Mouse (Mus musculus) ovary, postnatal 36 days (tissue): ENCODE results near the gene Lair1.
"Not testable (repeated sequence)": the region's sequence is repeated elsewhere in the genome, so short reads cannot be mapped to it uniquely, and the experiment has no call there.

ENCODE experiments used
- DNase-seq: peaks from one replicate; pipeline ENCODE4 v3.0.0; 2022; ENCODE audit warnings: low spot score, mixed read lengths

Gene Lair1

DNA sequence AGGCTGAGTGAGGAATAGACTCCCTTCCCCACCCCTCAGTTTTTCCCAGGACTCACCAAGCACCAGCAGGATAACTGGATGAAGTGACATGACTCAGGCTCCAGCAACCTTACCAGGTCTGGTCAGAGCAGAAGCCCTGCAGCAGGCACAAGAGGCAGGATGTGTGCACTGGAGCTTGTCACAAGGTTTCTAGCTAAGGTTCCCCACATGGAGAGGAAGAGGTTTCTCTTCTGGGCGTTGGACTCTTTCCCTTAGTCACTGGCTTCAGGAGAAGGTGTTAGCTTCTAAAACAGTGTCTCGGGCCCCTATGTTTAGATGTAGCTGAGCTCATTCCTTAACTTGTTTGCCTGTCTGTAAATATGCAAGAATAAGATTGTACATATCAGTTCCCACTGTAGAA is at the start of gene Lair1:
Gene Lair1, minus strand, starts transcription at position 192 of the 400 bp plus-strand sequence.
- no peak for DNase-seq

DNA sequence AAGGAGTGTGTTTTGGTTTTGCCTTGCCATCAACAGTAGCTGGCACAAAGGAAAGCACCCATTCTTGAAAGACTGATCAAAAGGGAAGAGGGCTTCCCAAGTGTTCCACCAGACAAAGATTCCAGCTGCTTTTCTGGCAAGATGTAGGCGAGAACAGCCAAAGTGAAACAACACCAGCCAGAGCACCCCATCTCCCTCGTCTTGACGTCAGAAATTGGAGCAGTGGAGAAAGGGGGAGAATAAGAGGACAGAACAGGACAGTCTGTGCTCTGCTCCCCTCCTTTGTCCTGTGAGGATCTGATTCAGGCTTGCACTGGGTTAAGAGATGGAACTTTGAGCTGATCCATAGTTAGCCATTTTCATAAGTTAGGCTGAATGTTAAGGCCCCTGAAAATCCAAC is 48.8 kb upstream of the Lair1 start:
- no peak for DNase-seq

DNA sequence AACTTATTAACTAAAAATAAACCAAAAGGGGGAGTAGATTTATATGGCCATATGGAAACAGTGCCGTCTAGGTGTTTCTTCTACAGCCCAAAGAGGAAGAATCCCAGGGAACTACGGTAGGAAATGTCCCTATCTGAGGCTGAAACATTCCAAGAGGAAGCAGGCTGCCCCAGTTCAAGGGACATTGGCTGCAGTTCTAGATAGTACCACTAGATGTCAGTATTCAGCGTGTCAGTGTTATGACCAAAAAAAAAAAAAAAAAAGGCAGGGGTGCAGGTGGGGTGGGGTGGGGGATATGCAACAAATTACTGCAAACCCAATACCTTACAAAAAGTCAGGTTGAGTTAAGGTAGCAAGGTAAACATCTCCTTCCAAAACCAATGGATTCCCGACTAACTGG is 40.4 kb upstream of the Lair1 start:
- no peak for DNase-seq

DNA sequence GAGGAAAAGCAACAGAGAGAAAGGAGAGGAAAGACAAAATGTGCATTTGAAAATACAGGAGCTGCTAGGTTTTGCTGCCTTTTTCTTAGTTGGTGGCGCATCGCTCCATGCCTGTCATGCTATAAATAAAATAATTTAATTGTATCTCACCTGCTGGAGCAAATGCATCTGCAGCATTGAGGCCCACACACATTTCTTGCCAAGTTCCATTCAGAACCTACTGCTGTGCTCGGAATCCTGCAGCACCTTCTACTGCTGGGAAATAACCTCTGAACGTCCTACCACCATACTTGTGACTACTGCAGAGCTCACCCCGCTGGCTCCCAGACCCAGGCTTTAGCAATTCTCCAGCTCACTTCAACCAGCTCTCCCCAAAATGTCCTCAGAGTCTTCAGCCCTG is 38.1 kb upstream of the Lair1 start:
- no peak for DNase-seq

DNA sequence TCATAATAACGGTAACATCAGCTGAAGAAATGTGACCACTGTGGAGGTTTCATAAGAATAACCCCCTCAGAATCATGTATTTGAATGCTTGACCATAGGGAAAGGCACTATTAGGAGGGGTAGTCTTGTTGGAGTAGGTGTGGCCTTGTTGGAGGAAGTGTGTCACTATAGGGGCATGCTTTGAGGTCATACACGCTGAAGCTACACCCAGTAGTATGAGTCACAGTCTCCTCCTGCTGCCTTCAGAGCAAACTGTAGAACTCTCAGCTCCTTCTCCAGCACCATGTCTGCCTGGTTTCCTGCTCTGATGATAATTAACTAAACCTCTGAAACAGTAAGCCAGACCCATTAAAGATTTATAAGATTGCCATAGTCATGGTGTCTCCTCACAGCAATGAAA is 35.8 kb upstream of the Lair1 start:
- DNase-seq: no peak

DNA sequence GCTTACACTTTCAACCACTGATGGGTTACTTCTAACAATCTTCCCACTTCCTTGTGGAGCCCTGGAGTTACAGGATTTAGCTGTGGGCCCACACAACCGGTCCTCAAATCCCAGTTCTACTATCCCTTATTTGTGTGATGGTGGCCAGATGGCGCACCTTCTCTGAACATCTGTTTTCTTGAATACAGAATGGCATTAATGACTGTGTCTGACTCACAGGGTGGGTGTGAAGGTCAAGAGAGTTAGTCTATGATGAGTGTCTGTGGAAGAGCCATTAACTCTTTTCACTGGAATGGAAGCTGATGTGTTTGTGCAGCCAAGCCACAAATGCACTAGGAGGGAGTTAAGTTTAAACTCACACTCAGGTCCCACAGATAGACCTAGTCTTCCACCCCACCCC is 35.3 kb upstream of the Lair1 start:
- DNase-seq: no peak

DNA sequence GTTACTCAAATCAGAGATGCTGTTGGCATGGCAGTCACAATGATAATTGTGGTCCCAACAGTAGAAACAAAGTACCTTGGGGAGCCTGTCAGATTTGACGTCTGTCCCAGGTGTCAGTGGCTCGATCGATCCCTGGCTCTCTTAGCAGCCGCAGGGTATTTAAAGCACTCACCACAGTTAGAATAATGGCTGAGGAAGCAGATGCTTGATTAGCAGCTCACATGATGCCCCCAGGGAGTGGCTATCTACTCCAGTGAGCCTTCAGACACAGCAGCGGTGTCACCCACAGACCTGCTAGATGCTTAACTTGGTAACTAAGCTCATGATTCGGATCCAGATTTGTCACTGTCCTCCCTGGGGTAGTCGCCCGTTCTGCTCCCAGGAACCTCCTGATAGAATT is 28.2 kb upstream of the Lair1 start:
- DNase-seq: no peak

DNA sequence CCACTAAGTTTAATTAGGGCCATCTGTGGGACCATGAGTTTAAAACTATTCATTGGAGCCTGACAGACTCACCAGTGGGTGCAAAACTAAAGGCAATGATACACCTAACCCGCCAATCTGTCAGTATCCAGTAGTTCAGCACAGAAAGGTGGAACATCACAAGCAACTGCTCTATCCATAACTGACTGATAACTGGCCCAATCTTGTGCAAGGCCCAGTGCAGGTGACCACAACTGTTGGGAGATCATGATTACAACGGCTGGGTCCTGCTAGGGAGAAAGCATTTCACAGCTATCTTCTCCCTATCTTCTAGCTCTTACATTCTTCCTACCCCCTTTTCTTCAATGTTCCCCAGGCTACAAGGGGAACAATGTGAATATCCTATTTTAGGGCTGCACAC is 25.7 kb upstream of the Lair1 start:
- no peak for DNase-seq

DNA sequence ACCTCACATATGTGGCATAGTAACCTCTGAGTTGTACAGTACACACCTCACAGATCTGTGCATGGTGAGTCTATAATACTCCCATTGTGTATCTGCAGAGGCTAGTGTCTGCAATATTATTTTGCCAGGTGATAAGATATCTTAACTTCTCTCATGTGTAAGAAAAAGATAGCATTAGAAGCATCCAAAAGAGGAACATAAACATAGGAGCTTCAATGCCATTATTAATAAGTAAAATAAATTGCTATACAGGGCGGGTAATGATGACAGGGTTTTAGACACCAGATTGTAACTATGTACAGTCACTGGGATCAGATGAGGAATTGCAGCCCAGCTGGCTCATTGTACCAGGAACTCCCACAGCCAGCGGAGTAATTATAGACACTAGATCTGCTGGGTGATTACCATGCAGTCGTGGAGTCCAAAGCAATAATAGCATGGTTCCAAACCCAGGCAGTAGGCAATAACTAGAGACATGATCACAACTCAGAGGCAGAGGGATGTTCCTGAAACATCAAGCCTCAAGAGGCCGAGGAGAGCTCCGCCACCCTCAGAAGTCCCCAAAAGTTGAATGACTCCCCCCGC is 25.0 kb upstream of the Lair1 start:
- no peak for DNase-seq

DNA sequence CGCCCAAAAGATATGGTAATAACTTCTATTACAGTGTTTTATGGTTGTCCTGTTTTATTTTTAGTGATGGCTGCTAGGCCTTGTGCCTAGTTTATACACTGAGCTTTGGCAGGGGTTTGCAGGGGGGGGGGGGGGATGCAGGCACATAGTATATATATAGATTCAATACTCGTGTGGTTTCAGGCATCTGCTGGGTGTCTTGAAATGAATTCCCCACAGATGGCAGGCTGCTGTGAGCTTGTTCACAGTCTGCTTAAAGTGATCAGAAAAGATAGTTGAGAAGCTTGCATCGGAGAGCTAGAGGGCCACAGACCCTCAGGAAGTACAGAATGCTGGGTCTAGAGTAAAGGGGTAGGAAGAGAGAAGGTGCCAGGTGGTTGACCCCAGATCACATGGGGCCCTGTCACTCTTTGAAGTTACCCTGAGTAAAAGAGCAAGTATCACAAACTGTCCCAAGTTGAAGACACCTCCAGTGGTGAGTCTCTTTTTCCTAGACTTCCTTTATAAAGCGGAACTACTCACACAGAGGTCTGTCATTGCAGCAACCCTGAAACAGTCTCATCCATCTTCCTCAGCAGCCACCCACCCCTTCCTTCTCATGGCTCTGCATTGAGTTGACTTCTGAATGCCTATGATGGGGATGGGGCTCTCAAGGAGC is 24.4 kb upstream of the Lair1 start:
- DNase-seq: no peak

DNA sequence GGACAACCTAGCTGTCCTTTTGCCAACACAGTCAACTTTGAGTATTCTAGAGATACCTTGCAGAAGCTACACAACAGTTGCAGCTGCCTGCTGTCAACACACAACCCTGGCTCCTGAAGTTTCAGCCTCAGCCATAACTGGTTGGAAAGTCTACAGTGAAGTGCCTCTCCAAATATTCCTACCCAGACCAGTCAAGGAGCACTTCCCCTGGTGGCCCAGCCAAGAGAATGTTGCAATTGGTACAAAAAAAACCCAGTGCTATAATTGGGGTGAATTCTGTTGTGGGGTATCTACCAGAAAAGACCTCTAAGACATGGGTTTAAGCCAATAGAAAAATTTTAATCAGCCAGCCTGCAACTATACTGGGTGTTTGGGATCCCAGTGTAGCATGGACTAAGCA is 22.6 kb upstream of the Lair1 start:
- DNase-seq: no peak

DNA sequence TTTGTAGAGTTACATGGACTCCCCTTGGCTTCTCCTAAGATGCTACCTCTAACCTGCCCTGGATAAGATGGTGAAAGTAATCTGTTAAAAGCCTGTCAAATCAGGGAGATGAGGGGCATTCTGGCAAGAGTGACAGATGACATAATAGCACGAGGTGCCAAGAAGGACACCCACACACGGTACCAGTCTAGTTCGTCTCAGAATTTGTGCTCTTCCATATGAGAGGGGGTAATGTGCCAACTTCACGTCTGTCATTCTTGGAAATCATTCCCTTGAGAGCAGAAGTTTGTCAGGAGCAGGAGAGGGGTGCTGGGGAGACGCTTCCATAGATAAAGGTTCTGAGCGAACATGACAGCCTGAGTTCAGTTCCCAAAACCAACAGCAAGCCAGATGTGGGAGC is 21.2 kb upstream of the Lair1 start:
- DNase-seq: no peak

DNA sequence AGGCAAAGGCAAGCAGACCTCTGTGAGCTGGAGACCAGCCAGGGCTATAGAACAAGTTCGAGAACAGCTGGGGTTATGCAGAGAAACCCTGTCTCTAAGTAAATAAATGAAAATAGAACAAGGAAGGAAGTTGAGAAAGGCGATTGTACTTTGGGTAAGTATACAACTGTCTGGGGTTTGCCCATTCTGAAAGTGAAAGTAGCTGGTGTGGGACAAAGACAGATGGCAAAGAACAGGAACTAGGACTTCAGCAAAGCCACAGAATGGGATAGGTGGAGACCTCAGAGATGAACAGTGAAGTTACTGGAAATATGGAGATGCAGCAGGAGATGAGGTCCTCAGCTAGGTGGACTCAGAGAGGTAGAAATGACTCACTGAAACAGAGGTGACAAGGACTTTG is 19.8 kb upstream of the Lair1 start:
- no peak for DNase-seq

DNA sequence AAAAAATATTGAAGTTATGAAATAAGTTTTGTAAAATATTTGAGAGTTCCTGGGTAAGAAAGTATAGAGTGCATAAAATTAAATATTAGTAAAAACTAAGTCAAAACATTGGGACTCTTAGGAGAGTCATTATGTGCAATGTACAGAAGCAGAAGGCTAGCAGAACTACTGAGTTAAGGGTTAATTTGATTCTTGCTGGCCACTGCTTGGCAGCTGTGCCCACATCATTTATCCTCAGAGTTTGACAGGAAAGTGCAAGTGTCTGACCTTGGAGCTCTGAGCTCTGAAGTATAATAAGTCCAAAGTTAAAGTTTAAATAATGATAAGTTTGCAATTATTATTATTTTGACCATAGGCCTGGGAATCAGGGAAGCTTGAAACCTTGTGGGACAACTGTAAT is 18.7 kb upstream of the Lair1 start:
- DNase-seq: no peak

DNA sequence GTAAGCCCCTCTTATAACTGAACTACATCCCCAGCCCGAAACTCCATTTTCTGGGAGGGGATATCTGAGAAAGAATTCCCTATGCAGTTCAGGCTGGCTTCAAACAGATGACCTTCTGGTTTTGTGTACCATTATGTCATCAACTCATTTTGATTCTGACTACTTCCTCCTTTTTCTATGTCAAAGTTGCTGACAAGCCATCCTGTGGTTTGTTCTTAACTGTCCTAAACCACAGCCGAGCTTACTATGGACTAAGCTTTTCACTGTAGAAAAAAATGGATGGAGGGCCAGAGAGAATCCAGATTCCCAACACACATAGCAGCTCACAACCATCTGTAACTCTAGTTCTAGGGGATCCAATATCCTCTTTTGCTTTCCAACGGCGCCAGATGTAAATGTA is 17.5 kb upstream of the Lair1 start:
- no peak for DNase-seq

DNA sequence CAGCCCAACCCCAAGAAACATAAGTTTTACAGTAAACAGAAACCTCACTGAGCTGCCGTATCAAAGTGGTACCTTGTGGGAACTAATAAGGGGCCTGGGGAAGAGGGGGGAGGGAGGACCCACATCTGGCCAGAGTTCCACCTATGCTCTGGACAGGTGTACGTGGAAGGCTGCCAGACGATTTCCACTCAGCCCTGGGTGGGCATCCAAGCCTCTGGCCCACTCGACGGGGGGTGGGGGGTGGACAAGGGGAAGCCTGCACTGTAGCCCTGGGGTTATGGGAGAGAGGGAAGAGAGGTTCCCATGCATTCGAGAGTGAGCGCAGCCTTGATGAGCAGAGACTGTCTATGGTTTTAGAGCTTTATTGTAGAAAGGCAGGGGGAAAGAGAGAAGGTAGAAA is 16.5 kb upstream of the Lair1 start:
- DNase-seq: no peak

DNA sequence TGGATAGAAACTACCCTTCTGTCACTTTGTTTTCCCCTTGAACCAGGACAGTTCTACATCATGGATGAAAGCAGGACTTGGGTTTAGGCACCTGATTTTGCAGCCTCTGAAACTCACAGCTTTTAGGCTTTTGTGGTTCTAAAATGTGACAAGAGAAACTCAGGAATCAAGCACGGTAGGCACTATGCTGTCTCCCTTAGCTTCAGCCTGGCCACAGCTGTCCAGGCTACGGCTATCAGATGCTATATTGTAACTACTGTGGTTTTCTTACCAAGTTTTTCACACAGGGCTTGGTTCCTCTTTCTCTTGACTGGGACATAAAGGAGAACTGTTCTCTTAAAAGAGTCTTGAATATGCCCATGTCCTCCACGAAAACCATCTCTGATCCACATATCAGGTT is 10.1 kb upstream of the Lair1 start:
- no peak for DNase-seq

DNA sequence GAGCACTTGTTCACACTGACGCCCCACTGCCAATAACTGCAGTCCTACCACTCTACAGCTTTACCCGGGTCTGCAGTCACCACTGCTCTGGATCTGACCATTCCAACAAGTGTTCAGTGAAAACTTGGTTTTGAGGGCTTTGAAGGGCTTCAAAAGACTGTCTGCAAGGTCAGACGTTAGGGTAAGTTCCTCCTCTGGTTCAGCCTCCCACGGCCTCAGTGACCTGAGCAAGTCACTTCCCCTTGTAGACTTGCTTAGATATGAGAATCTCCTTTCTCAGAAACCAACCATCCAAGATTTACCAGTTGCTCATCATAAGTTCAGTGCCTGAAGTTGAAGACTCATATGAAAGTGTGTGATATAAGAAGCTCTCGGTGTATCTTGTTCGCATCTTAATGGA is 8.1 kb upstream of the Lair1 start:
- no peak for DNase-seq

DNA sequence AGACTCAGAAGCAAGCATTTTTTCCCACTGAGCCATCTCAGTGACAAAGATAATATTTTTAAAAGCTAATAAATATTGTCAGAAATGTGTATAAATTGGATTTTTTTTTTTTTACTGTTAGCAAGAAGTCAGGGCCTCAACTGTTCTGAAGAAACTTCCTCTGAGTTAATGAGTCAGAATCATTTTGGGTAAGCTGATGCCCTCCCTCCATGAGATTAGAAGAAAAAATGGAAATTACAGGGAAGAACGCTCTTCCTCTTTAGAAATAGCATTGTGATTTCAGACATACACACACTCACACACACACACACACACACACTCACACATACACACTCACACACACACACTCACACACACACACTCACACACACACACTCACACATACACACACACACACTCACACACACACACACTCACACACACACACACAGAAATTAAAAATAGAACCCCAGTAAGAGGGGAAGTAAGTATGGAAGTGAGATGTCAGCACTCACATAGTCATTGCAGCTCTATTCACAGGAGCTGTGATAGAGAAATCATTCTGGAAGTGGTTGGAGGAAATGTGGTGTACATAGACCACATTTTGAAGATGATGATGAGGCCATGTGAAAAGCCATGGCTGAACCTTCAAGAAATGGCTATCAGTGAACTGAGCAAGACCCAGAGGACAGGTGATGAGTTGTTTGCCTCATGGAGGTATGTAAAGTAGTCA is 866 bp upstream of the Lair1 start:
- DNase-seq: no peak

DNA sequence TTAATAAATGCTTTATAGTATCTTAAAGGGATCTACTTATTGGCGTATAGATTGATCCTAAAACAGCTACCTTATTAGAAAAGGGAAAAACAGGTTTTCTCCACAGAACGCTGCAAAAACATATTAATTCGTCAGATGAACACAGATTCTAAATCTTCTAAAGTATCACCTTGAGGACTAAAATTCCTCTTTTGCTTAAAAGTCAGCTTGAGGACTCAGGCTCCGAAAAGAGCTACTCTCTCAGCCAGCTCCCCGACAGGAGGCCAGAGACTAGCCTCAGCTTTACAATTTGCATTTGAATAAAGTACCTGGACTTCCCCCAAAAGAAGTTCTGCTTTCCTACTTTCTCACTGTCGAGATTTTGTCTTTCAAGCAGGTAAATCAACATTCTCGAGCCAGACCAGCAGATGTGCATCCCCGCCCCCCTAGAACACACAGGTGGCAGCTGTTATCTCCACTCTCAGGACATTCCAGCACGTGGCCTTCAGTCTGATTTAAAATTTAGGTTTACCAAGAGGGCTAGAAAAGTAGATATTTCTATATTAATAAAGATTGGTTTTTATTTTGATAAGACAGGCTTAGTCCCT is 2.3 kb downstream of the Lair1 start:
- DNase-seq: not testable (repeated sequence)

DNA sequence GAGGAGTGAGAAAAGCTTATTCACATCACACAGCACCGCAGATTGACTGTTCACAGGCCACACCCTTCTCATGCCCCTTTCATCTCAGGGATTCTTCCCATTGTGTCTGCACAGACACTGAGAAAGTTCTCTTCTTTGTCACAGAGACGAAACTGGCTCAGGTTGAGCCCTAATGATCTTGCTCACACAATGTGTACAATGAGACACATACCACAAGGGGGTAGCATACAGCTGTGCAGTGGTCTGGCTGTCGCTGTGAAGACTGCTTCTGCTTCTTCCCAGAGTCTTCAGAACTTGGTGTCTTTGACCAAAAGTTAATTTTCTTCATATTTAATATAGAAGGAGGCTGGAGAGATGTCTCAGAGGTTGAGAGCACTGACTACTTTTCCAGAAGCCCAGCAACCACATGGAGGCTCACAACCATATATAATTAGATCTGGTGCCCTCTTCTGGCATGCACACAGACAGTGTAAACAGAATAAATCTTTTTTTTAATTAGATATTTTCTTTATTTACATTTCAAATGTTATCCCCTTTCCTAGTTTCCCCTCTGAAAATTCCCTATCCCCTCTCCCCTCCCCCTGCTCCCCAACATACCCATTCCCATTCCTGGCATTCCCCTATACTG is 36.1 kb downstream of the Lair1 start:
- DNase-seq: no peak

DNA sequence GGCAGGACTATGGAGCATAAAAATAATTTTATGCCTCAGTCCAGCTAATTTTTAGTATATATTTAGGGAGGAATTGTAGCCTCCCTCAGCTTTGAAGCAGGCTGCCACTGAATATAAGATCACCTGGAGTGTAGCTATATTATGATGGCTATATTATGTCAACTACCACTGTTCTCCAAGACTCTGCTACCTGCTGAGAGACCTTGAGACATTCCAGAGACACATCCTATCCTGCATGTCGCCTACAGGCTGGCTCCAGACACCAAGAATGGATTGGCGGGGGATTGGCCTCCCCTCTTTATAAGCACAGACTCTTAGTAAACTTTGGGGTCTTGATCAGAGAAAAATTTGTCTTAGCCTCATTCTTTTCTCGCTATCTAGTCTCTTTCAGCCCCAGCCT is 58.4 kb downstream of the Lair1 start:
- not testable (repeated sequence) for DNase-seq

DNA sequence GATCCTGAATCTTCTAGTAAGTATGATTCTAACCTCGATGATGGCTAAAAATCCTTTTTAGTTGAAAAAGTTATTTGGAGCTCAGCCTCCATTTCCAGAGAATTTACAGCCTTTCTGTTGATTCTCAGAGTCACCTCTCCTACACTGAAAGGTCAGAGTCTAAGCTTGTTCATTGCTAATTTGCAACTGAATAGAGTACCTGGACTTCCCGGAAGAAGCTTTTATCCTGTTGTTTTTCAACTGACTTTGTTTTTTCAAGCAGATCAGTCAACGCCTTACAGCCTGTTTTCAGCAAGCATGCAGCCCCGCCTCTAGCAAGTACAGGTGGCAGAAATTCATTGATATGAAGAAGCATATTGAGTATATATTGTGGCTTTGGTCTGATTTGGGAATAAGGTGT is 59.0 kb downstream of the Lair1 start:
- not testable (repeated sequence) for DNase-seq
